Mouse (Mus musculus): Measurements from ENCODE around the gene Clic5. TPM values are rescaled to one million over a fixed set of nuclear protein-coding genes. Genes with fewer than 3 reads are reported as not detected.

Gene Clic5
- under 1 TPM in 1 of 2 experiments, not detected in 1; 0.13 TPM for polyA plus RNA-seq (2017; shearing (Covaris generic))

DNA sequence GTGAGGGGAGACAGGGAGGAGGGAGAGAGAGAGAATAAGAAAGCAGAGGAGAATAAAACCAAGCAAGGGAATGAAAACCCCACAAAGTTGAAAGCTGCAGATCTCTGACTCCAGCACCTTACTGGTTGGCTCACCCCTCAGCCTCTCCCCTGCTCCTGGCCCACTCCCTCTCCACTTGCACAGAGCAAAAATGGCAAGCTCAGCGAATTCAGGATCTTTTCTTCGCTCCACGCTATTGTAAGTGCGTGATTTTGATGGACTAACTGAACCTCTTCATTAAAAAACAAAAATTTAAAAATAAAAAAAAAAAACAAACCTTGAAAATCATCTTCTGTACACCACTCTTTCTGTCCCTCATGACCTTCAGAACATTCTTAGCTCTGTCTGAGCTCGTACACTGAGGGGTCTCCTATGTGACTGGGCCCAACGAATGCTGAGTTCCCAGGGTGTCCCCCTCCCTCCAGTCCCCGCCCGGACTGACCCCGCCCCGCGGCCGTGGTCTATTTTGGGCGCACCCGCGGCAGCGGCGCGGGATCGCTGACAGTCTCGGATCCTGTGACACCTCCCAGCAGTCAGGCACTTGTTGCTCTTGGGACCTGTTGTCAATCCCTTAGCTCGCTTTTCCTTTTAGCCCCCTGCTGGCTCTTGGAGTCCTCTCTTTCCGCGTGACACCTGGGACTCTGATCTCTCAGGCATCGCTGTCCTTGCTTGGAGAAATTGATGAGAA is at the start of gene Clic5:
Gene Clic5, plus strand, starts transcription at position 543 of the 727 bp plus-strand sequence.
- peak; percentile 56 for ATAC-seq

DNA sequence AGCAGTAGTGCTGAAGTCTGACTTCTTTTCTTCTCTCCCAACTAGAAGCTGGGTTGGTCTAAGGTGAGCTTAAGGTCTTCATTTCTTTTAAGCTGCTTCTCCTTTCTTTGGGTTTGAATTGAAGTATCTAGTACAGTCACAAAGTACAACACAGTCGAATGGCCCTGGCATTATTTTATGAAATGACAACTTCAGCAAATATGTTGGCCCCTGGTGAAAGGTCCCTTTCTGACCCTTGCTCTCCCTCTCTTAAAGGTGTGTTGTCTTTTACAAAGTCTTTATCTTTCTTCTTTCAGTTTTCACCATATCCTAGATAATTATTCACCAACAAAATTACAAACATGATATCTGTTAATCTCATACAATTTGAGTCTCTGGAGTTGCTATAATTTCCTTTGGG is 42.6 kb upstream of the Clic5 start:
- ATAC-seq = no peak

- no peak for ATAC-seq
Measured at GRCm38 (mm10) chr17:44148109-44148846, 40.1 kb upstream of the Clic5 start.

DNA sequence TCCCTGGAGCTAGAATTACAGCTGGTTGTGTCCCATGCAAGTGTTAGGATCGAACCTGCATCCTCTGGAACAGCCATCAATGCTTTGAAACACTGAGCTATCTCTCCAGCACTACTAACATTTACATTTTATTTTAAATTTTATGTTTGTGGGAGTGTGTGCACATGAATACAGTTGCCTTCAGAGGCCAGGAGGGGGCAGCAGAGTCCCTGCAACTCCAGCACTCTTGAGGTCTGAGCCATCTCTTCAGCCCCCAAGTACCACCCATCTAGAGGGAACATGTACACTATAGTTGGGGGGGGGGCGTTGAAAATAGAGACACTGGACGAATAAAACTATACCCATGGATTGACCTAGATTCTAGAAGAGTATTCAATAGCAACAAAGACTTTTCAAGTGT is 37.3 kb upstream of the Clic5 start:
- ATAC-seq = no peak

DNA sequence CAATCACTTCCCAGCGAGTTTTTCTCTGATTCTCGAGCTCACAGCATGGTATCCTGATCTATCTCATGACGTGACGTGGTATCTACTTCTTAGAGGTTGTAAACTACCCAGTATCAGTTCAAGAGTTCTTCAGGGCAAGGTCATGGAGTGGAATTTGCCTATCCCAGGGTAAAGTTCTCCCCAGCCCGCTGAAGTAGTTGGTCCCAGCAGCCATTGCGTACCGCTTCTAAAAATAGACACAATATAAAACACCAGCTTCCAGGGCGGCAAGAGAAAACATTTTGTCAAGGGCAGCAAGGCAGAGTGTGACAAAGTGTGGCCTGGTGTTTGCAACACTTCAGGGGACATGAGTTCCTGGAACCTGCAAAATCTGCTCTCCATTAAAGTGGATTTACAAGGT is 36.5 kb upstream of the Clic5 start:
- no peak for ATAC-seq

GRCm38 (mm10) chr17:44153871-44154270 is 34.5 kb upstream of the Clic5 start:
- no peak for ATAC-seq

GRCm38 (mm10) chr17:44155204-44155603 is 33.2 kb upstream of the Clic5 start:
- ATAC-seq = no peak

- ATAC-seq = no peak
Measured at GRCm38 (mm10) chr17:44158186-44158585, 30.2 kb upstream of the Clic5 start.

- no peak for ATAC-seq
Measured at GRCm38 (mm10) chr17:44160449-44160848, 27.9 kb upstream of the Clic5 start.

GRCm38 (mm10) chr17:44162514-44162913 is 25.9 kb upstream of the Clic5 start:
- ATAC-seq = no peak

GRCm38 (mm10) chr17:44162935-44163334 is 25.4 kb upstream of the Clic5 start:
- ATAC-seq = no peak

GRCm38 (mm10) chr17:44165730-44166347 is 22.5 kb upstream of the Clic5 start:
- no peak for ATAC-seq

DNA sequence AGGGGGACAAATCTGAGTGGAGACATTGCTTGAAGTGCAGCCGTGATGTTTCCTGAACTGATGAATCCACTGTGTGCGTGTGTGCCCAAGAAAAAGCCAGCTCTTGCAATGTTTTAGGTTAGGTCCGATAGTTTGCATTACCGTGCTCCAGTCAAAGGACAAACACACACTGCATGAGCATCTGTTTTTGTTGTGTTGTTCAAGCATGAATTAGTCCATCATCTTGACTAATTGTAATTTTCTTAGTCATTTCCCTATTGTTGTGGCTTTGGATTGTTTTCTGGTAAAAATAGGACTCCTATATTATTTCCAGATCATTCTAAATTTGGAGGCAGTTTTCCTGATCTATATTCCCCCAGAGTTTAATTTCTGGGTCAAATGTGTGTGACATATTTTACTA is 18.7 kb upstream of the Clic5 start:
- no peak for ATAC-seq

GRCm38 (mm10) chr17:44170316-44170715 is 18.1 kb upstream of the Clic5 start:
- ATAC-seq = no peak

GRCm38 (mm10) chr17:44171930-44172329 is 16.5 kb upstream of the Clic5 start:
- no peak for ATAC-seq

GRCm38 (mm10) chr17:44173341-44173740 is 15.0 kb upstream of the Clic5 start:
- no peak for ATAC-seq

- ATAC-seq = no peak
Measured at GRCm38 (mm10) chr17:44177291-44177690, 11.1 kb upstream of the Clic5 start.

DNA sequence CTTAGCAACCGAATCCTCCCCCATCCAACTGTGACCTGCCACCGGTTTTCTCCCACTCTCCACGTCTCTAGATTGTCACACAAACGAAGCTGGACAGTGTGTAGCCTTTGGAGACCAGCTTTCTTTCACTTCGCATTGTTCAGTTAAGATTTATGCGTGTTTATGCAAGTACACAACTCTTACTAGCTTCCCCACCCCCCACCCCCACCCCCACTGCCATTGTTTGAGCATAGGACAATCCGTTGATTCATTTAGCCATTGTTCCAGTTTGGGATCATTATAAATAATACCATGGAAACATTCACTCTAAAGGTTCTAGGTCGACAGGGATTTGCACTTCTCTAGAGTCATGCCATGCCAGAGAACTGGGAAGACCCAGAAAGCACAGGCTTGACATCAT is 7.0 kb upstream of the Clic5 start:
- no peak for ATAC-seq

DNA sequence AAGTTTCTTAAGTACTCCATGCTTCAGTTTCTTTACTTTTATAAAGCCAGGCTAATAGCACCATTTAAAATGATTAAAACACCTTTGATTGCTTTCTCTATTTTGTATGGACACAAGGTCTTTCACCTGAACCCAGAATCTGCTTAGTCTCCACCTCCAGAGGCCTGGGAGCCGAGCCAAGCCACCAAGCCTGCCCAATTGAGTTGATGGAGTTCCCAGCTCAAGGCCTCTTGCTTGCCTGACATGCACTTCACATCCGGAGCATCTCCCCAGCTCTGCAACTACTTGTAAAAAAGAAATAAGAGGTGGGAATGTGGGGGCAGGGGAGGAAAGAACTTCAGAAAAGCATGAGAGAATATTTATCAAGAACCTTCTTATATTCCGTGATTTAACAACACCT is 1.5 kb upstream of the Clic5 start:
- ATAC-seq = no peak

- peak; percentile 58 for ATAC-seq
Measured at GRCm38 (mm10) chr17:44187537-44187936, 847 bp upstream of the Clic5 start.

DNA sequence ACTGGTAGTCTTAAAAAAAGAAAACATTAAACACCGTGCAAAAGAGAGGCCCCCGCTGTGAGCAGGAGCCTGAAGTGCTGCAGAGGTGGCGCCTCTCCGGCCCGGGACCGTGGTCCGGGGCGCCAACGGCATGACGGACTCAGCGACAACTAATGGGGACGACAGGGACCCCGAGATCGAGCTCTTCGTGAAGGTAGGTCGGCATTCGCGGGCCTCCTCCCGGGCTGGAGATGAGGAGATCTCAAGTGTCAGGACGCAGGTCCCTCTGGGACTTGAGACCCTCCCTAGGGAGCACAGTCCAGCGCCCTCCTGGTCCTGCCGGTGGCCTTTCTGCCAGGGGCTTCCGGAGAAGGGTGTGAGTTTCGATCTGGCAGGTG is 373 bp downstream of the Clic5 start:
- no peak for ATAC-seq

GRCm38 (mm10) chr17:44189696-44190095 is 1.3 kb downstream of the Clic5 start:
- no peak for ATAC-seq

DNA sequence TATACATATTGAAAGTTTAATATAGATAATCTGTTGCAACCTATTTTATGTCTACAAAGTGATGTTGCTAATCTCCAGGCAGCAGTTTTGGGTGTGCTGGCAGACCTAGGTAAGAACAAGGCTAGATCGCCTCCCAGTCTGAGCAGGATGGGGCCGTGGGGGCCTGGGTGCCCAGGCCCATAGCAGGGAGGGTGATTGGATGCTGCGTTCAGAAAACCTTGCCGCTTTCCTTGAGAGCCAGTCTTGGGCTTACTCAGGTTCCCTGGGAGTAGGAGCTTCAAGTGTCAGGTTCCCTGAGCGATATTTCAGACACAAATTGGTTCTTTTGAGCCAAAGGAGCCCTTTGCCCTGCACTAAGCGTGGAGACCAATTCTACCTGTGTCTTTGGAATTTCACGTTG is 1.9 kb downstream of the Clic5 start:
- no peak for ATAC-seq

GRCm38 (mm10) chr17:44192981-44193380 is 4.6 kb downstream of the Clic5 start:
- ATAC-seq = no peak
